Mouse (Mus musculus) kidney, postnatal 25 days (tissue): ENCODE results near the gene Brinp2.

Experiments used
- DNase-seq, 2 experiments: peaks; one replicate each; pipeline ENCODE4 v3.0.0; 2021; ENCODE audit warnings: mixed read lengths in 2 of 2

The Brinp2 gene

DNA sequence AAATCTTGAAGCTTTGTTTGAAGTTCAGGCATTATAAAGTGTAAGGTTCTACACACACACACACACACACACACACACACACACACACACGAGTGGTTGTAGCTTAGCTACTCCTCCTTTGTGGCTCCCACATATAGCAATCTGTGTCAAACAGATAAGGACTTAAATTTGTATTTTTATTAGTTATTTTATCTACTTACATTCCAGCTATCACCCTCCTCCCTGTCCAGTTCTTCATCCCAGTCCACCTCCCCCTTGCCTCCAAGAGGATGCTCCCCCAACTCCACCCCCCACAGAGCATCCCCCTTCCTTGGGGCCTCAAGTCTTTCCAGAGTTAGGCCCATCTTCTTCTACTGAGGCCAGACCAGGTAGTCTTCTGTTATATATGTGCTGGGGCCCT, 137.4 kb downstream of the Brinp2 start:
- no peak for DNase-seq

- DNase-seq: no peak
Measured at GRCm38 (mm10) chr1:158218294-158218693, 137.8 kb downstream of the Brinp2 start.

DNA sequence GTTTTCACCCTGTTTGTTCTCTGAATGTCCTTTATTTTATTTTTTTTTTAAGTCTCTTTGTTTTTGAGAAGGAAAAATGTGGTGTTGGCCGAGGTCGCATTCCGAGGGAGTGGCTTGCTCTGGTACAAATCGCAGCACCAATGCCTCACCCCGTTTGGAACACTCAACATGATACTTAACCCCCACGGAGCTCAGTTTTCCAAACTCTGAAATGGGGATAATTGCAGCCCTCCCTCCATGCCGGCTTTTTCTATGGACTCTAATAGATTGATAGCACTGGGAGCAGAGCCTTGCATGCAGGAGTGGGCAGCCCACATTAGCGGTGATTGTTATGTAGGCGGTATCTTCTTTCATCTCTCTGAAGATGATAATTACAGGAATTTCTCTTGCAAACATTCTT, 140.5 kb downstream of the Brinp2 start:
- no peak for DNase-seq

DNA sequence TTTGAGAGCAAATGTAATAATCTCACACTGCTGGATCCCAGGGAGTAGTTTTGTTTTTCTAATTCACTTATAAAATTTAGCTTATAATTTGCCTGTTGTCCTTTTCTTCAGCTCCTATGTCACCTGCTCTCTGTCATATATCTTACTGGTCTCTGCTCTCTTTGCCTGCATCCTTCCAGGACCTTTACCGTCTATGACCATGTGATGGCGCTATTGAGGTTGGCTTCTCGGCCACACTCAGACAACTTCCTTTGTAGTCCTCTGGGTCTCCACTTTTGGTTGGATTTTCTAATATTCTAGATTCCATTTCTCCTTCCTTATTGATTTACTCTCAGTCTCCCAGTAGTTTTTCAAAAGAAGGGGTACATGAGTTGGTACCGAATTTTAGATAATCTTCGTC, 141.4 kb downstream of the Brinp2 start:
- no peak for DNase-seq

DNA sequence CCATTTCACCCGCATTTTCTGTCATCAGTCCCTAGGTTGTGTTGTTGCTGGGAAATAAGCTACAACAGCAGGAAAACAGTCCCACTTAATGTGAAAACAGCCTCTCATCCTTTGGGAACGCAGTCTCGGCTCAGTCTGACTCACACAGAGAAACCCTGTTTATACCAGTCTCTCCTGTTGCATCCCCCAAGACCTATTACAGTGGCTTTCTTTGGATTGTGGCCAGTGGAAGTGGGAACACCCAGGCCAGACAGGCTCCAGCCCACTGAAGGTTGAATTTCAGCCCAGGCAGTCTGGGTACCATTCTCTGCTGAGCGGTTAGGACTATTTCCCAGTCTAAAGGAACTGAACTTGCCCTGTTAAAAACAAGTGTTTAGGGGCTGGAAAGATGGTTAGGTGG, 142.4 kb downstream of the Brinp2 start:
- DNase-seq: no peak

DNA sequence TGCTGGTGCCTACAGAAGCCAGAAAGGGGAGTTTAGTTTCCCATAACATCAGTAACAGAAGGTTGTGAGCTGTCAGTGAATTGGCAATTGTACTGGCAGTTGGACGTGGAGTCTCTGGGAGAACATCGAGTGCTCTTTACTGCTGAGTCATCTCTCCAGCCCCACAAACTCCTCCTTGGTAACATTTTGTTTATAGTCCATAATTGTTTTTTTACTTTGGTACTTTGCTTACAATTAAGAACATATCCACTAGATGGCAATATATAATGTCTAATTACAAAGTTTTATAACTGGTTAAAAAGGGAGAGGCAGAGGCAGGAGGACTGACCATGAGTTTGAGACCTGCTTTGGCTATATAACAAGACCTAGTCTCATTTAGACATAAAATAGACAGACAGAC, 148.5 kb downstream of the Brinp2 start:
- DNase-seq: no peak

- no peak for DNase-seq
Measured at GRCm38 (mm10) chr1:158202932-158203331, 153.2 kb downstream of the Brinp2 start.
